Mouse (Mus musculus): Measurements from ENCODE around the gene Washc4.

Gene Washc4

DNA sequence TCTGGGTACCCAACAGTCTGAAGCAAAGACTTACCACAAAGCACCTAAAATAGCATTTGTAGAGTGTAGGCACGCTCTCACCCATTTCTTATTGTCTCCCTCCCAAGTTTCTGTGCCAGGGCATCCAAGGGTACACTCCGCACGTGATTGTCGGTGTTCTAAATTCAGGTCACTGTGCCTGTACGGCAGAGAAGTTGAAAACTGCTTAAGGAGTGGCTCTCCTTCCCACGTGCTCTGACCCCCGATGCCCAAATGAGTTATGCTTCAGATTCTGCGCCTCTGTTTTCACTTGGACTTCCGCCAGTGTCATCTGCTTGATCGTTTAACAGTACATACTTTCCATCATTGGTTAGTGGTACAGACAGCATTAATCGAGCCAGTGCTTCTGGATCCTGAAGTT lies 57.1 kb downstream of the Washc4 start:
- DNase-seq (ENCODE audit: low spot score), result no peak

DNA sequence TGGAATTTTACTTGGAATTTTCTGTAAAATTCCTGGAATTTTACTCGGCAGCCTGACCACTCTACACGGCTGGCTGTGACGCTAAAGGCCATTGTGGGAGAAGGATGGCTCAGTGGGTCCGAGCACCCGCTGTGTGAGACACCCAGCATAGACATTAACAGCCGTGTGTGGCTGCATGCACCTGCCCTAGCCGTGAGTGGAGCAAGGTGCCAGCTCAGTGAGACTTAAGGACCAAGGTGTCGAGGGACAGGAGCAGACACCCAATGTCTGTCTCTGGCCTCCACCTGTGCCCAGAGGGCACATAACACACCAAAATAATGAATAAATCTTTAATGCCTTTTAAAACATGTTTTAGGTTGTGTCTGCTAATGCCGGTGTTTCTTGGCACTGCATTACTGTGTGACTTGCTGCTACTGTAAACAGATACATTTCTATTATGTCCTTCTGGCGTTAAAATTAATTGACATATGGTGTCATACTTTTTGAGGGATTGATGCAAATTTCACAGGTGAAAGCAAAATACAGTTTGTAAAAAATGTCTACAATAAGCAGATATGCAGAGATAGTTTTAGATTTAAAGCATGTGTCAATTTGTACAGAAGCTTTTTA lies 60.5 kb downstream of the Washc4 start:
- DNase-seq (ENCODE audit: low spot score), result no peak

DNA sequence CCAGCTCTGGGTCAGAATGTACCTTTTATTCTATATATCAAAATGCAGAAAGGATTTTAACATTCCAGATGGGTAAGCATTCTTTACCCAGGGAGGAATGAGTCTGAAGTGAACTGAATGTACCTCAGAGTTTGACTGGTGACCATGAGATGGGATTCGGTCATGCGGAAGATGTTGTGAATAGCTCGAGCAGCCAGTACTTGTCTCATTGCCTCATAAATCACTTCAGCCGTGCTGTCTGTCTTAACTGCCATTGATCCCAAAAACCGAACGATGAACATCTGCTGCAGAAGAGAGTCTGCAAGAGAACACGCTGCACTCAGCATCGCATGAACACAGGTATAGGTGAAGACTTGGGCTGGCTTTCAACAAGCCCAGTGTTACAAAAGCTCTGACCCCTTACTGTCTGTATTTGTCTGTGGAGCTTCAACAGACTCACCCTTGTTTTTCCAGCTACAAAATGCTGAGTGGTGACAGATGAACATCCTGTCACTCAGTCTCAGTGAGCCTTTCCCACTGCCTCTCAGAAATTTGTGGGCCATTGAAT lies 62.2 kb downstream of the Washc4 start:
- DNase-seq (ENCODE audit: low spot score), result no peak

DNA sequence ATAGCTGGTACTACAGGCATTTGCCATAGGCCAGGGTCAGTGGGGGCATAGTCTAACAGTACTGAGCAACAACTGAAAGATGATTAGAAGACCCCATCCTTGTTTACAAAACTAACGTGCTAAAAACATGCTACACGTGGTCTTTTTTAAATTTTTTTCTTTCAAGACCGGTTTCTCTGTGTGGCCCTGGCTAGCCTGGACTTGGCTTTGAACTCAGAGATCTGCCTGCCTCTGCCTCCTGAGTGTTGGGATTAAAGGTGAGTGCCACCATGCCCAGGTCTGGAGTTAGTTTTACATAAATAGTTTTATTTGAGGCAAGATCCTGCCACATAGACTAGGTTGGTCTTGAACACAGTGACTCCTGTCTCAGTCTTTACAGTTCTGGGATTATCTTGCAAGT lies 63.6 kb downstream of the Washc4 start:
- no peak for DNase-seq (ENCODE audit: low spot score)

DNA sequence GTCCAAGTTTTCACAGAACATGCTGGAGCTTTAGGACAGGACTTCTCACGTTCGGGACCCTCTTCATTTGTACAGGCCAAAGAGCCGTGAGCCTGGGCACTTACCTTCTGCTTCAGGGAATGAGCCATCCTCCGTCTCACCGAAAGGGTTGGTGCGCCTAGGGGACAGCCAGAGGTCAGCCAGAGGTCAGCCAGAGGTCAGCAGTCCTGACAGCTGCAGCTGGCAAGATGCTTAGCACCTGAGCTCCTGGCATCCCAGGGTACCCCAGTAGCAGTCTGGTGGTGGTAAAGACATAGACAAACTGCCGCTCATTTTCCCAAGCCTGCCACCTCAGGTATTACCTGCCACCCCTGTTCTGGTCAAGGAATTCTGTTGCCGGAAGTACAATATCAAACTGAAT lies 65.0 kb downstream of the Washc4 start:
- no peak for DNase-seq (ENCODE audit: low spot score)

DNA sequence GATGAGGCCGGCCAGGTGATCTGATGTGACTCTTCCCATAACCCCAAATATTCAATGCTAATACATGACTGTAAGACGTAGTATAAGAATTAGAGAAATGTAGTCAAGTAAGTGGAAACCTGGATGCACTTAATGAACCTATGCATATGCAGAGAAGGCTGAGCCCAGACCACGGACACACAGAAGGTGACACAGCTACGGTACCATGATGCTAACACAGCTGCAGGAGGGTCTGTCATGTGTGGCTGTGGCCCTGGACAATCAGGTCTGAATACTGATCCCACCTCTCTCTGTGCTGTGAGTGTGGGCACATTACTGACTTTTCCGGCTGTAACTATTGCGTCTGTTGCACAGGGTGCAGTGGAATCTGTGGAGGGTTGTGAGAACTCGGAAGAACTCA lies 67.0 kb downstream of the Washc4 start:
- DNase-seq (ENCODE audit: low spot score), result no peak

DNA sequence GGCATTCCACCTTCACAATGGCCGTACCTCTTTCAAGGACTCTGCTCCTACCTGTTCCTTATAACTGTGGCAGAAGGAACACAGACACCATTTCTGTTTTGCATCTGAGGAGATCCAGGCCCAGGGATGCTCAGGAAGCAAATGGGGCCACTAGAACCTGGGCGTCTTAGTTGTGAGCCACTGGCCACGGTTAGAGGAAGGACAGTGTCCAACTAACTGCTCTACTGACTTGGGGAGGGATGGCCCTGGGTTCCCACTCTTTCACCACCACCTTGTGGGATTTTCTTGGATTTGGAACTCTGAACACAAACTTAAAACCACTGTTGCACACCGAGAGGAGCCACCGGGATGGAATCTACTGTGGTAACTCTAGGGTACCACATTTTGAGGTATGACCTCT lies 68.3 kb downstream of the Washc4 start:
- DNase-seq (ENCODE audit: low spot score), result no peak

DNA sequence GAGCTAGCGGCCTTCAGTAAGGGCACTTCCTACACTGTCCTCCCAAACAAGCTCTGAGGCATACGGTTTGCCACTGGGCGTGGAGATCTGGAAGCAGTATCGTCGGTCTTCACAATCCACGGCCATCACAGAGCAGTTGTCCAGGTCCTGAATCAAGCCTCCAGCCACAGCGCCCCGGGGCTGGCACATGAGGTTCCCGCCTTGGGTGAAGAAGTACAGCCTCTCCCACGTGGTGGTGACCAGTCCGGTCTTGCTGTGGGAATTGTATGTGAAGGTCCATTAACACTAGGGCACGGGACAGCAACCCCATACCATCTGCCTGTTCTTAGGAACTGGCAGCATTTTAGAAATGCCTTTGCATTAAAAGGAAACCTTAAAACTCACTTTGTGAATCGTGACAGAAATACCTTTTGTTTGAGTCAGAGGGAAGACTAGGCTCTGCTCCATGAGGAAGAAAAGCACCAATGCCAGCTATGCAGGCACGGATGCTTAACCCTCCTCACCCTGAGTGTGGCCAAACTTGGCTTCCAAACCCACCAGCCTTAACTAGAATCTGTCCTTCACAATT lies 69.2 kb downstream of the Washc4 start:
- no peak for DNase-seq (ENCODE audit: low spot score)

DNA sequence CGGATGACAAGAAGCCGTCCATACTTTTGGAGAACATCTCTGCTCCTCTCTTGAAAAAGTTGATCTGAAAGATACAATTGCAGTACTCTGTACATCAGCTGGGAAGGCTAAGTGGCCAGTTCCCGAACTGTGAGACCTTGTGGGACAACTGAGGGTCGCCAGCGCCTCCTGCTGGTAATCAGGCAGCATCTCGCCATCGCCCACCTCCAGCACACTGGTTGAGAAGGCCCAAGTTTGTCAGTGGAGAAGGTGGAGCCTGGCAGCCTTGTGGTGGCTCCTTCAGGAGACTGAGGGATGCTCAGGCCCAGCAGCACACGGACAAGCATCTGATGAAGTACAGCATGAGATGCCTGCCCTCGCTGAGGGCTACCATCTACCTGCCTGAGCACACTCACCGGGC lies 73.8 kb downstream of the Washc4 start:
- DNase-seq (ENCODE audit: low spot score), result no peak

DNA sequence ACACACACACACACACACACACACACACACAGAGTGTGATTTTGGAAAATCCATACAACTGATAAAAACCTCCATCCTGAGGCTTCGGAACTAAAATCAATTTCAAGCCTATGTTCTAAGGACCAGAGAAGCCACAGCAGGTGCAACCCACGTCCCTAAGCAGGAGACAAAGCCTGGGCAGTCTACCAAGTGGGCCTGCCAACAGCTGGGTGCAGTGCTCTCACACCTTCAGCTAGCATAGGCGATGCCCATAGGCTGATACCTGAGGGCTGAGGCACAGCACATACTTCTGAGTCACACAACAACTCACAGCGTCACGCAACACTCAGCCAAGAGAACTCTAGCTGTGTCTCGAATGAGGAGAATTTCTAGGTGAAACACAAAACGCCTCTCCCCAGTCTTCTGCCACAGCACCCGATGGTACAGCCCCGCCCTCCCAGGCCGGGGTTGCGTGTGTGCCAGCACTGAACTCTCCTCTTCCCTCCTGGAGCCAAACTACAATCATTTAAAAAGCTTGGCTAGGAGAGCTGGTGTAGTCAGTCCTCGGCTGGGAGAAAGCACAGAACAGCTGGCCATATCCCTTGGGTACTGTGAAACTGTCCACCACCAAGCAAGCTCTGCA lies 75.4 kb downstream of the Washc4 start:
- no peak for DNase-seq (ENCODE audit: low spot score)

DNA sequence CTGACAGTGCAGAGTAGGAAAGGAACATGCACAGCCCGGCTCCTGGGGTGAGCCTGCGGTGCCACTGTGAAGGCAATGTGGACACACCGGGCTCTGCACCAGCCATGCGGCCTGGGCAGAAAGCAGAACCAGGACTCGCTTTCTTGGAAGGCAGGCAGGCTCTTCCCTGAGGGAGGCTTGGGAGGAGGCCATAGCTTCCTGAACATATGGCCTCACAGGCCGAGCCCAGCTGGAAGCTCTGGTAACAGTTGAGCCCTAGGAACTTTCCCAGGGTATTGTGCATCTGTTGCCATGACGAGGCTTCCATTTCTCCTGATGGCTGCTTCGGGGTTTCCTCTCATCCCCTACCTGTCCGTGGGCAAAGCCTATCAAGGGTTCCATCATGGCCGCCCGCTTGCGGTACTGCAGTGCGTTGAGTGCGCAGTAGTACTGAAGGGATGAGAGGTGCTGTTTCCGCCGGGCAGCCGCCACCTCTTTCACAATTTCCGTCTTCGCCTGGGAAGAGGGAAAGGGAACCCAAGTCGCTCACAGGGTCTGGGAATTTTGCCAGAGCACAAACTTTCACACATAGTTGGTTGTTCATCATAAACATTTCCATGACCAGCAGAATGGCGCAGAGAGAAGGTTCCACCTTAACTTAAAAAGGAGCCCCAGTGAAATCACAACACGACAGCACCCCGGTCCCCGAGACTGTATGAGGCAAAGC lies 77.0 kb downstream of the Washc4 start:
- DNase-seq (ENCODE audit: low spot score), result no peak

DNA sequence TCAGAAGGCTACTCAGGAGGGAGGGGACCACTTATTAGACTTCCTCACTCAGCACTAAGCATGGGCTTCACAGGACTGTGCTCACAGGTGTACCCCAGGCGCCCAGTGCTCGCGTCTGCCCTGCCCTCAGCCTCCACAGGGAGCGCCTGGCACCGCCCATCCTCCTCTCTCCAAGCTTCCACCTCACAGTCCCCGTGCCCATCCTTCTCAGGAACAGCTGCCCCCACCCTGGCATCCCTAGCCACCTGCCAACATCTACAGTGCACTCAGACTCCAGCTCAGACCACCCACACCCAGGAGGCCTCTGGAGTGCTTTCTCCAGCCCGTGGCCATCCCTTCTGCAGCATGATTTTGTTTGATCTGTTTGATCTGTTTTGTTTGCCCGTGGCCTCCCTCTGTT lies 80.5 kb downstream of the Washc4 start:
- DNase-seq (ENCODE audit: low spot score), result no peak

DNA sequence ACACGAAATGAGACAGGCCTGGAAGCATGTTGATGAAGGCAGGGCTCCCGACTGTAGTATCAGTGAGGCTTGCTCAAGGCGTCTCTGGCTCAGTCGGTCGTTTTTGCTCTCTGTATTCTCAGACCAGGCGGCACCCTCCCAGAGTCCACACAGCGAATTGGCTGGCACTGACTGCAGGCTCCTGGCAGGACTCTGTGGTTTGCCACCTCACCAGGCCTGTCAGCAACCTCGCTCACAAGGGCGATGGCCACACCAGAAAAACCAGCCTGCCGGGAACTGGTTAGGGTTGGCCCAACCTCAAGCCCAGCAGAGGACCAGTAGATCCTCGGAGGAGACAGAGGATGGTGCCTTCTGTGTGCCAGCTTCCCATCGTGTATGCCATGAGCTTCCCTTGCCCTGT lies 81.3 kb downstream of the Washc4 start:
- no peak for DNase-seq (ENCODE audit: low spot score)

DNA sequence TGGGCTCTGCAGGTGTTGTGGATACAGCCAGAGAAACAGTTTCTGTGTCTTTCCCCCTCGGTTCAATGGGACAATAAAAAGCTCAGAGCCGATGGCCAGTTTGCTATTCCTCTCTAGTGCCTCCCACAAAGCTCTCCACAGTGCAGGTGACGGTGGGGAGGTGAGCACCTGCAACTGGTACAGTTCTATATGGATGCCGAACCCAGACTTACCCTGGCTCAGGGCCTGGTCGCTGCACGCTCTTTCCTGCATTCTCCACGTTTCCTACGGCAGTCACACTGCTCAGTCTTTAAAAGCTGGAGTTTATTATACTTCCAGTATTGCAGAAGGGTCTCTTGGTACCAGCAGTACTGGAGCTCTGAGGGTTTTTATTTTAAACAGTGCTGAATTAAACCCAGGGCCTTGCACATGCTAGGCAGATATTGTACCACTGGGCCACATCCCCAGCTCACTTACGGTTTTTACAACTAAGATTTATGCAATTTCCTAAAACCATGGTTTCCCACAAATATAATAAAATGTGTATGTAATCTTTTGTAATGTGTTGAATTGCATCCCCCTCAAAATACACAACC lies 83.6 kb downstream of the Washc4 start:
- DNase-seq (ENCODE audit: low spot score), result no peak

DNA sequence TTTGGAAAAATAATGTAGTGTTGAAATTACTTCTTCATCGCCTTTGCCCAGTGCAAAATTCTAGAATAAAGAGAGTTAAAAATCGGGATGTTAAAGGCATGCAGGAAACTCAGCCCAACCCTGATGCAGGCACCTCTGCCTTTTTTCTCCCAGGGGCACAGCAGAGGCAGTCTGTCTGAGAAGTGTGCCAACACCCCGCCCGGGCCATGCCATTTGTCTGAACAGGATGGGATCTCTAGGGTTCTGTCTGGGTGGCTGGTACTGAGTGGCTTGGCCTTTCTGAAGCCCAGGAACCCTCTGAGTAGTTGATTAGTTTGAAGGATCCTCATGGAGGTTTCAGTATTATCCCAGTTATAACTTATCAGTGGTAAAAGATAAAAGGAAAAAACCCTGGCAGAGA lies 84.7 kb downstream of the Washc4 start:
- DNase-seq (ENCODE audit: low spot score), result no peak

DNA sequence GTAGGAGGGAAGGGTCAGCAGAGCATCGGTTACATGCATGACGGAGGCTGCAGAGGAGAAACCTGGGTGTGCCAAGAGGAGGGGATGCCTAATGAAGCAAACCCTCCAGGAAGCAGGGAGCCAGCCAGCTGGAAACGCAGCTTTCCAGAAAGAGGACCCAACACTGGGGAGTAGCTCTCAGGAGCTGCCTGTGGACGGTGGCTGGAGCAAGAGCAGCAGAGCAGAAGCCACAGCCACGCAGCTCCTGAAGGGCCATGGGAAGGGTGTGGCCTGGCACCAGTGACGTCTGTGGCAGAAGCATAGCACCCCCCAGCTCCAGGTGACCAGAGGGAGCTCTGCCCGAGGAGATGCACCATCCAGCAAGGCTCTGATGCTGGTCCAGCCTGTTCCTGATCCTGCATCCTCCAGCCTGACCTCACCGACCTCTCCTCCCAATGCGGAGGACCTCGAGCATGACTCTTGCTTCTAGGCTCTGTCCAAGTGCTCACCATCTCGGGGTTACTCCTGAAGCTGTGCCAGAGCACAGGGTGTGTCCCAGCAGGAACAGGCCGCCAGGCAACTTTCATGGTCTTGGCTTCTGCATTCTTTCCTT lies 85.7 kb downstream of the Washc4 start:
- DNase-seq (ENCODE audit: low spot score), result no peak

DNA sequence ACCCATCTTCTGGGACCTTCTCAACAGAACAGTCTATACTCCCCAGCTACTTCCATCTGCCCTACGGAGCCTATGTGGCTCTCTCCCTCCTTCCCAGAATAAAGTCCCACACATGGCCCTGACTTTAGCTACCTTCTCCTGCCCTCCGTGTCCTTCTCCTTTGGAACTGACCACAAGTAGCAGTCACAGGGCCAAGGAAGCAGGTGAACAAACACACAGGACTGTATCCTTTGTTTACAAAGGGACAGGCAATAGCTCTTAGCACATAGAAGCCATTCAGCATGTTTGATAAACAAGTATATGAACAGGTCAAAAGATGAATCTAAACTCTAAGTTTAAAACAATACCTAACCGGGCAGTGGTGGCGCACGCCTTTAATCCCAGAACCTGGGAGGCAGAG lies 86.3 kb downstream of the Washc4 start:
- DNase-seq (ENCODE audit: low spot score), result no peak

DNA sequence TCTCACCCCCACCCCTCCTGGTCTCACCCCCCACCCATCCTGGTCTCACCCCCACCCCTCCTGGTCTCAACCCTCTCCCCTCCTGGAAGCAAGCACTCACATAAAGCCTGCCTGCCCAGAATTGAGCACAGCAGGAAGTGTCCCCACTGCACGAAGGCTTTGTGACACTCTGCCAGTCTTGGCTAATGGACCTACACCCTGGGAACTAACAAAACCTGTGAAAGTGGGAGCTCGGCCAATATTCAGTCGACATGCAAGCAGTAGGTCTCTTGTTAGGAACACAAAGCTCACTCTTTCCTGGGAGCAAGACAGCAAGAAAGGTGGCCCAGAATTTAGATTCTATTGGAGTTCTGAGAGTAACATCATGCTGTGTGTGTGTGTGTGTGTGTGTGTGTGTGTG lies 87.3 kb downstream of the Washc4 start:
- DNase-seq (ENCODE audit: low spot score), result no peak

DNA sequence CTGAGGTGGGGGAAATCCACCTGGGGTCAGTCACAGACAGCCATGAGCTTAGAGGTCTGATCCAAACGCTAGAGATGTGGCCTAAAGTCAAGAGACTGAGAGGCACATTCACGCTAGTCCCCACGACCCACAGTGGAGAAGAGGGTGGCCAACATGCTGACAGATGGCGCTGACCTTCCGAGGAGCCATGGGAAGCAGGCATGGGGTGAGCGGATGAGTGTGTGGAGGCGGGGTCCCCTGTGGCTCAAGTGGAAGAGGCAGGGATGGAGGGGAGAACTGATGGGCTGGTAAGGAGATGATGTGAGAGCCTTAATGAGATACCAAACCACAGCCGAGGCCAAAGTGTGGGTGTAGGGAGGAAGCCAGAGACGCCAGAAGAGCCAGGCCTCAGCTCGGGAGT lies 88.2 kb downstream of the Washc4 start:
- no peak for DNase-seq (ENCODE audit: low spot score)

DNA sequence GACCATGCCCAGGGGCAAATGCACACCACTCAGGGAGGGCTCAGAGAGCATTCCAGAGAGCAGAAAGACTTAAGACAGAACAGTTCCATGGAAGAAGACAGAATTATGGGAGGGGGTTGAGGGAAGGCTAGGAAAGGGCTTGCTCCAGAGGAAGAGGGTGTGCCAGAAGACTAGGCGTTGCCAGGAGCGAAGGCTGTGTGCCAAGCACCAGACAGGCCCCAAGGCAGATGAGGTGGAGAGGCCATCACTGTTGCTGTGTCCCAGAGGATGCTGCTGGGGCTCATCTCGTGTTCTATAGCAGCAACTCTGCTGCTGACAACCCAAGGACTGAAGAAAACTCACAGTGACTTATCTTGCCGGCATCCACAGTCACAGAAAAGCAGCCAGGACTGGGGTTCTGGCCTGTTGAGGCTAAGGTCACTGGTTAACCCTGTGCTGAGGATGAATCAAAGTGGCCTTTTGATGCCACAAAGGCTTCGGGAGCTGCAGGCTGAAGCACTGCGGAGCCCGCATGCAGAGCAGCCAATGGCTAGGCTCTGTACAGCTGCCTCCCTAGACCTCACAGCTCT lies 89.3 kb downstream of the Washc4 start:
- no peak for DNase-seq (ENCODE audit: low spot score)

DNA sequence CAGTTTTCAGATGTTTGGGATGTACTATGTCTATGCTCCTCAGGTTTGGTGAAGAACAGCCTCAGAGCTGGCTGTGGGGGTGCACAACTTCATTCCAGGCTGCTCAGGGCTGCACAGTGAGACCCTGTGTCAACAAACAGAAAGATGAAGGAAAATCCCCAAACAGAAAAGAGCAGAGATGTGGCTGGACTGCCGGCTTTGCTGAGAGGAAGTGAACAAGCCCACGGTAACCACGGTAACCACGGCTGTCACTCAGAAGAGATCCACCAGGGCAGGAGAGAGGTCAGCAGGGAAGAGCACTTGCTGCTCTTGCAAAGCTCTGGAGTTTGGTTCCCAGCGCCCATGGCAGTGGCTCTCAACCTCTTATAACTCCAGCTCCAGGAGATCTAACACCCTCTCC lies 90.9 kb downstream of the Washc4 start:
- DNase-seq (ENCODE audit: low spot score), result no peak

DNA sequence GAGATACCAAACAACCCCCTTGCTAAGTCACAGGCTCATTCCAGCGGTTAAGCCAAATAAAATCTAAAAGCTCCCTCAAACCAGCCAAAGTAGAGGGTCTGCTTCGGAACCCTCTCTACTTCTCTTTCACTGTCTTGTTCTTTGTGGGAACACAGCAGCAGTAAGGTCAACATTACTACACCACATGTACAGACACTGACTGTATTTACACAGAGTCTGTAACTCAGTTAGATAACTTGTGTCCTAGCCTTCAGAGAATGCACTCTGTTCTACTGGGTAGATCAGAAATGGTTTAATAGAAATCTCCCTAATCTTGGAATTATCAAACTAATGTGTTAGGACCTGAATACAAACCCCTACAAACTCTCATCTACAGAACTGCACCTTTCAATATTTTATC lies 92.6 kb downstream of the Washc4 start:
- no peak for DNase-seq (ENCODE audit: low spot score)
